Mouse (Mus musculus) brain, embryonic 14.5 days (tissue): ENCODE measurements around the gene Ttc37. TPM values are rescaled to one million over a fixed set of nuclear protein-coding genes. Genes with fewer than 3 reads are reported as not detected.

Experiments used
- DNase-seq: peaks from one replicate; pipeline ENCODE4 v3.0.0-alpha.2; 2011; ENCODE audit warnings: low read depth
- CTCF ChIP-seq: fragments of 200-500 bp; IDR thresholded peaks from 2 replicates; pipeline ENCODE4 v1.5.1; 2012; ENCODE audit warnings: inconsistent platforms, mild to moderate bottlenecking, moderate library complexity, borderline replicate concordance; ENCODE audit not compliant: insufficient read depth, insufficient read length; ENCODE audit errors: extremely low read depth
- POLR2A ChIP-seq: fragments of 200-500 bp; IDR thresholded peaks from 2 replicates; pipeline ENCODE4 v1.6.1; 2012; ENCODE audit warnings: mild to moderate bottlenecking, inconsistent platforms, borderline replicate concordance; ENCODE audit not compliant: poor library complexity, insufficient read depth, insufficient read length, severe bottlenecking; ENCODE audit errors: extremely low read depth
- polyA plus RNA-seq: library from polyadenylated mRNA; depleted of rRNA; stranded (reverse); fragments of >200 nt; gene quantifications from 2 replicates; pipeline ENCODE4 v1.2.3, GENCODE M21; 2012; rRNA removed

Gene Ttc37
- polyA plus RNA-seq, 1 experiment, result 12.9 TPM

GRCm38 (mm10) chr13:76187651-76188050 is 89.1 kb downstream of the Ttc37 start:
- DNase-seq, result no peak
- no peak for TF ChIP-seq CTCF
- no peak for TF ChIP-seq POLR2A

GRCm38 (mm10) chr13:76189190-76189589 is 90.7 kb downstream of the Ttc37 start:
- TF ChIP-seq CTCF, result no peak
- TF ChIP-seq POLR2A, result no peak
- DNase-seq, result peak; percentile 27

GRCm38 (mm10) chr13:76190273-76190672 is 91.7 kb downstream of the Ttc37 start:
- no peak for DNase-seq
- TF ChIP-seq POLR2A (no peak), CTCF (no peak)

GRCm38 (mm10) chr13:76194937-76195336 is 96.4 kb downstream of the Ttc37 start:
- TF ChIP-seq POLR2A (no peak), CTCF (no peak)
- peak; percentile 57 for DNase-seq

GRCm38 (mm10) chr13:76195431-76196138 is 97.1 kb downstream of the Ttc37 start:
- TF ChIP-seq POLR2A (no peak), CTCF (no peak)
- DNase-seq, result no peak

DNA sequence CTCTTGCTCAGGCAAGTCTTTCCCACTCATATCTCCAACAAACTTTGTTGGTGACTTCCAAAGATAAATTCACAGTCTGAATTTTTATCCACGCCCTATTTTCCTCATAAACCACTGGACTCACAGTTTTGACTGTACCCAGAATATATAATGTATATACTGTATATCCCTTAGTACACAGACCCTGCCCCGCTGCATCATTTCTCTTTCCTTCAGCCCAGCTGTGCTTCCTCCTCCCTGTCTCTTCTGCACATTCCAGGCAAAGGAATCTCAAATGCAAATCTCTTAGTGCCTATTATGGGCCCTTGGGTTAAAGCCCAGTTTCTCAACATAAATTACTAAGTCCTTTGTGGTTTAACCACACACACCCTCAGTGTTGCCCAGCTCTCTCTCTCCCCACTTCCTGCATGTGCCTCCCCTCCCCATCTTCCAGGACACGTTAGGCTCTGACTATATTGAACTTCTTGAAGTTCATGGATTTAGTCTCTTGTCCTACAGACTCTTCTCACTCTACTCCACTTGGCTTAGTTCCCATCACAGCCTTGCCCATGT is 98.8 kb downstream of the Ttc37 start:
- TF ChIP-seq POLR2A (no peak), CTCF (no peak)
- DNase-seq, result peak; percentile 61

- no peak for TF ChIP-seq POLR2A
- no peak for TF ChIP-seq CTCF
- DNase-seq, result no peak
Measured at GRCm38 (mm10) chr13:76199943-76200342, 101.4 kb downstream of the Ttc37 start.

DNA sequence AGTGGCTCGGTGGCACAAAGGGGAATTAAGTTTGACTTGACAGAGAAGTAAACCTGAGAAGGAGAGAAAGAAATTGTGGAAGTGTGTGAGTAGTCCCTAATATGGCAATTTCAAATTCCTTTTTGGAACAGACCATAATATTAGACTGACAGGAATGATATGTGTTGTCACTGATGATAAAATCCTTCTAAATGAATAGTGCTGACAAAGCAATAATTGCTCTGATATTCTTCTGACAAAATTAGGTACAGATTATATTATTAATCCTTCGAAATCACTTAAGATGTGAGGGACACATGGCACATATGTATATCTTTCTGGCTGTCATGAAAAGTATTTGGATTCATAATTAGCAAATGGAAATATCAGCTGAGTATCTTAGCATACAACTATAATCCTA is 116.4 kb downstream of the Ttc37 start:
- TF ChIP-seq POLR2A, result no peak
- no peak for TF ChIP-seq CTCF
- DNase-seq, result no peak

- TF ChIP-seq POLR2A (no peak), CTCF (peak; percentile 28; the same call in 1 of the 2 replicates)
- peak; percentile 50 for DNase-seq
Measured at GRCm38 (mm10) chr13:76215397-76215796, 116.9 kb downstream of the Ttc37 start.

Other genes with a start within 250 kb of the Ttc37 start
- gene Rhobtb3, start 154.8 kb upstream of the Ttc37 start, polyA plus RNA-seq, result 22.4 and 25.3 TPM in 2 replicates
- gene Spata9, start 131.6 kb upstream of the Ttc37 start, polyA plus RNA-seq, result 0.47 and 0.56 TPM in 2 replicates
- gene Rfesd, start 80.0 kb upstream of the Ttc37 start, polyA plus RNA-seq, result 10.8 TPM in 2 replicates
- gene Gpr150, start 41.7 kb upstream of the Ttc37 start, polyA plus RNA-seq, result 0.95 and 1.0 TPM in 2 replicates
- gene Arsk, start 74 bp upstream of the Ttc37 start, polyA plus RNA-seq, result 3.9 and 4.0 TPM in 2 replicates
- 0.25 and 0.39 TPM in 2 replicates for gene Fam81b, start 206.3 kb downstream of the Ttc37 start, polyA plus RNA-seq